In genomic region chr2:17692926-17693325, GRCm38 (mm10) we compare ENCODE assay signal across 26 mouse cellular contexts.
"Had no signal": no experiment of that assay in that cellular context is flagged by ENCODE, and none has a peak within 500 bp of the region (broad histone marks: within the 10 kb centered on the region; RNA-seq: fewer than 3 reads in every experiment).

No protein-coding gene starts in this region.

- H3K9me3 ChIP-seq: heart, embryonic 10.5 days; heart, embryonic 12.5 days; hindbrain, embryonic 10.5 days; hindbrain, embryonic 12.5 days; hindbrain, embryonic 15.5 days; kidney, embryonic 15.5 days; limb, embryonic 10.5 days; limb, embryonic 12.5 days; liver, embryonic 13.5 days had no signal

- H3K4me1 ChIP-seq: heart, embryonic 10.5 days; heart, embryonic 12.5 days; hindbrain, embryonic 12.5 days; hindbrain, embryonic 15.5 days; kidney, embryonic 15.5 days; limb, embryonic 12.5 days; liver, embryonic 13.5 days had no signal

- H3K27ac ChIP-seq: gastrocnemius, adult 2 months; heart, embryonic 10.5 days; hindbrain, embryonic 10.5 days; hindbrain, embryonic 12.5 days; hindbrain, embryonic 15.5 days; hindbrain, postnatal 0 days; kidney, embryonic 15.5 days; left cerebral cortex, adult 2 months; limb, embryonic 10.5 days; limb, embryonic 12.5 days; liver, embryonic 13.5 days had no signal

- ATAC-seq: hindbrain, postnatal 0 days; intestine, embryonic 16.5 days had no signal

- H3K36me3 ChIP-seq: heart, embryonic 10.5 days; heart, embryonic 12.5 days; hindbrain, embryonic 10.5 days; hindbrain, embryonic 12.5 days; hindbrain, embryonic 15.5 days; kidney, embryonic 15.5 days; limb, embryonic 10.5 days; limb, embryonic 12.5 days; liver, embryonic 13.5 days had no signal

- H3K4me3 ChIP-seq: gastrocnemius, adult 2 months; heart, embryonic 10.5 days; heart, embryonic 12.5 days; hindbrain, embryonic 10.5 days; hindbrain, embryonic 12.5 days; hindbrain, embryonic 15.5 days; kidney, embryonic 15.5 days; left cerebral cortex, adult 2 months; limb, embryonic 10.5 days; limb, embryonic 12.5 days; liver, embryonic 13.5 days had no signal

- DNase-seq: gastrocnemius, adult 2 months; gastrocnemius, postnatal 10 days; gastrocnemius, postnatal 25 days; heart, adult 18-20 months; heart, postnatal 10 days; heart, postnatal 4 days; kidney, adult 11 months; kidney, adult 2 months; kidney, adult 9 months; kidney, postnatal 10 days; kidney, postnatal 25 days; kidney, postnatal 4 days; liver; liver, embryonic 13.5 days had no signal

- H3K27me3 ChIP-seq: hindbrain, embryonic 12.5 days; hindbrain, embryonic 15.5 days; kidney, embryonic 15.5 days; limb, embryonic 12.5 days; liver, embryonic 13.5 days had no signal

- H3K4me2 ChIP-seq: heart, embryonic 12.5 days; hindbrain, embryonic 12.5 days; hindbrain, embryonic 15.5 days; kidney, embryonic 15.5 days; limb, embryonic 12.5 days; liver, embryonic 11.5 days; liver, embryonic 13.5 days had no signal

- H3K9ac ChIP-seq: heart, embryonic 12.5 days; hindbrain, embryonic 12.5 days; hindbrain, embryonic 15.5 days; kidney, embryonic 15.5 days; limb, embryonic 12.5 days; liver, embryonic 13.5 days had no signal
